Mouse (Mus musculus): Measurements from ENCODE around the gene Larp6.

DNA sequence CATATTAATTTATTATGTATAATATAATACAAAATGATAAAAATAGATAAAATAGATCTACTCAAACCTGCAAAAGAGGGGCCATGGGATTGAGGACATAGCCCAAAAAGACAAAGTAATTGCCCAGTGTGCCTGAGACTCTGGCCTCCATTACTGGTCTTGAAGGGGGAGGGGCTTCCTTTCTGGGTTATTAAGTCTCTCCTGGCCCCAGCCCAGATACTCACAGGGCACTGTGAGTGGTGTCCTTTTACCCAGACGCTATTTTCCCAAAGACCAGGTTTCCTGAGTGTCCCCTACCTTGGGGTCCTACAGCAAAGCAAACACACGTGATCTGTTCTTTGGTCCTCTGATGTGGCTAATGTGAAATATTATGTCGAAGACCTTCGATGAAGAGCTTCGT, 778 bp upstream of the Larp6 start:
- TF ChIP-seq MAFK (IDR thresholded peaks at IDR 0.05; ENCODE audit: insufficient read depth, low read depth, low read length) (no peak), ZC3H11A (IDR thresholded peaks at IDR 0.05; ENCODE audit: borderline replicate concordance, low read depth, low read length) (no peak), ZNF384 (IDR thresholded peaks at IDR 0.05; ENCODE audit: low read depth, low read length) (no peak), HCFC1 (IDR thresholded peaks at IDR 0.05; ENCODE audit: borderline replicate concordance, insufficient read depth, low read length) (no peak), CHD2 (IDR thresholded peaks at IDR 0.05; ENCODE audit: low read depth, low read length) (no peak)

Data from ES-E14 (cell line).